Mouse (Mus musculus) gonadal fat pad, adult 2 months (tissue): ENCODE data around the gene Castor2. TPM values are rescaled to one million over a fixed set of nuclear protein-coding genes. Genes with fewer than 3 reads are reported as not detected.

Experiments
- polyA plus RNA-seq: library from polyadenylated mRNA; depleted of rRNA; stranded (reverse); fragments of >200 nt; gene quantifications from 2 replicates; pipeline ENCODE4 v1.2.3, GENCODE M21; 2012; rRNA removed

Gene Castor2
- polyA plus RNA-seq, 1 experiment, result 5.8 TPM

Other genes starting within 250 kb of the Castor2 start
- 18.5 and 19.5 TPM in 2 replicates for gene Rcc1l, start 77.1 kb downstream of the Castor2 start, polyA plus RNA-seq
- 7.8 and 8.6 TPM in 2 replicates for gene Gtf2ird2, start 84.3 kb downstream of the Castor2 start, polyA plus RNA-seq
- gene Ncf1, start 129.9 kb downstream of the Castor2 start, polyA plus RNA-seq, result 14.1 and 14.6 TPM in 2 replicates
- 54.7 and 90.1 TPM in 2 replicates for gene Gtf2i, start 215.0 kb downstream of the Castor2 start, polyA plus RNA-seq